Mouse (Mus musculus): ENCODE data around the gene Kirrel3.

DNA sequence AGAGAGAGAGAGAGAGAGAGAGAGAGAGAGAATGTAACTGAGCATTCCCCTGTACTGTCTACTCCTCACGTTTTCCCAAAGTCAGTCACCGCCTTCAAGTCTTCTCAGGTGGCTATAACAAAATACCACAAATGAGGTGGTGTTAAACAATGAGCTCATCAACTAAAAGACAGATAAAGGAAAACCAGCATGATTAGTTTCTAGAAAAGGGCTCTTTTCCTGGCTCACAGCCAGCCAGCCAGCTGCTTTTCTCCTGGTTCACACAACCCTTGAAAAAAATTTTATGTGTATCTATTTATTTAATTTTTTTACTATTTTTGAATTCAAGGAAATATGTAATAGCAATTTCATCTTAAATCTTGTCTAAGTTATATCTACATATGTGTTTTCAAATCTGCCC, 22.0 kb upstream of the Kirrel3 start:
- TF ChIP-seq POLR2AphosphoS5 (IDR thresholded peaks at IDR 0.05; ENCODE audit: insufficient replicate concordance, low read depth, low read length) (no peak), CTCF (IDR thresholded peaks at IDR 0.05; ENCODE audit: low read depth, low read length) (no peak), GATA2 (IDR thresholded peaks at IDR 0.05; ENCODE audit: borderline replicate concordance, low read depth, low read length) (no peak)
